Mouse (Mus musculus) kidney, embryonic 15.5 days (tissue): ENCODE measurements around the gene Apol7a. TPM values are rescaled to one million over a fixed set of nuclear protein-coding genes. Genes with fewer than 3 reads are reported as not detected.
"Not testable (repeated sequence)": the region's sequence is repeated elsewhere in the genome, so short reads cannot be mapped to it uniquely, and the experiment has no call there.

Experiments
- ATAC-seq: fragments of 200-750 bp; cut with Nextera tagmentation; replicated peaks from 2 replicates; pipeline ENCODE4 v1.8.0; 2017; ENCODE audit warnings: moderate TSS enrichment; ENCODE audit not compliant: low FRiP score
- H3K27ac ChIP-seq: fragments of 300-500 bp; sonication (generic); 2 replicates; pipeline ENCODE4 v1.5.1; 2015; ENCODE audit warnings: mild to moderate bottlenecking, inconsistent platforms
- H3K27me3 ChIP-seq: fragments of 300-500 bp; sonication (generic); 2 replicates; pipeline ENCODE4 v1.6.1; 2015; ENCODE audit warnings: inconsistent platforms
- H3K36me3 ChIP-seq: fragments of 300-500 bp; sonication (generic); 2 replicates; pipeline ENCODE4 v1.6.1; 2015; ENCODE audit warnings: inconsistent platforms
- H3K4me1 ChIP-seq: fragments of 300-500 bp; sonication (generic); 2 replicates; pipeline ENCODE4 v1.6.1; 2015; ENCODE audit warnings: inconsistent platforms
- H3K4me2 ChIP-seq: fragments of 300-500 bp; sonication (generic); 2 replicates; pipeline ENCODE4 v1.6.1; 2015; ENCODE audit warnings: moderate library complexity, mild to moderate bottlenecking, inconsistent platforms
- H3K4me3 ChIP-seq: fragments of 300-500 bp; sonication (generic); replicated peaks from 2 replicates; pipeline ENCODE4 v1.5.1; 2015; ENCODE audit warnings: mild to moderate bottlenecking, inconsistent platforms
- H3K9ac ChIP-seq: fragments of 300-500 bp; sonication (generic); 2 replicates; pipeline ENCODE4 v1.6.1; 2015; ENCODE audit warnings: mild to moderate bottlenecking, inconsistent platforms
- H3K9me3 ChIP-seq: fragments of 300-500 bp; sonication (generic); replicated peaks from 2 replicates; pipeline ENCODE4 v1.6.1; 2016; ENCODE audit warnings: inconsistent platforms
- WGBS: fragments of 180-500 bp; shearing (Covaris S2); methylation state at CpG from one replicate; pipeline ENCODE4 v1.1.7; 2015; ENCODE audit warnings: mixed read lengths; 5-methylcytosine and 5-hydroxymethylcytosine counted together
- polyA plus RNA-seq: library from polyadenylated mRNA; unstranded; fragments of >200 nt; fragmentation: Nextera tagmentation; extraction: Ambion mirVana; gene quantifications from 2 replicates; pipeline ENCODE4 v1.2.1, GENCODE M21; 2015

The Apol7a gene
- polyA plus RNA-seq: 0.06 TPM in 1 of 2 replicates, not detected in the other

DNA sequence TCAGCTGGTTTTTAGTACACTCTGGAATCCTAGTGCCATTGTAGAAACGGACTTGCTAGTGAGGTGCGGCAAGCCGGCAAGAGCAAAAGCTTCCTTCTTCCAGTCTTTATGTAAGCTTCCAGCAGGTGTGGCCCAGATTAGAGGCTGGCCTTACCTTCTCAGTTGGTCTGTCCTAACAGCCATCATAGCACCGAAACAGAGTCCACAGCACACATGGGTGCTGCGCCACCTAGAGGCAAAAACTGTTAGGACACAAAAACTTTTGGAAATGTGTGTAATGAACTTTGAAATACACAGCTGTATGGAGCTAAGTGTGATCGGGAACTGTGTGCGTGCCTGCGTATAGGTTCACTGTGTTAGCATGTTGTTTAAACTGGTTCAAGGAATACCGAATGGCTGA is at the start of gene Apol7a:
Gene Apol7a, minus strand, starts transcription at position 84 of the 400 bp plus-strand sequence.
- not testable (repeated sequence) for H3K4me2 ChIP-seq, H3K27ac ChIP-seq, H3K9ac ChIP-seq

DNA sequence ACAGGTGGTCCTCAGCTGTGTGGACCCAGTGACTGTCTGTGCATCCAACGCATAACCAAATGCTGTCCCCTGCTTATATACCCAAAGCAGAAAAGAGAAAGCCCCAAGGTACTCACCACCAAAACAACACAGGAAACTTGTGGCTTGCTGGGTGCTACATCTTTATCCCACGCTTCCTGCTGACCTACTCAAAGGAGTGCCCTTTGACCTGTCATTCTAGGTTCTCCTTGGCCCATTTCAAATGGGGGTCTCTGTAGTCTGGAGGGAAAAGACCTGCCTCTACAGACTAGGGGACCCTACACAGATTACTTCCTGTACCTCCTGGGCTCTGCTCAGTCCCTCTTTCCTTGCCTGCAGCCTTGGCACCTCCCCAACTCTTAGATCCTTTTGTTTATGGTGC is 48.5 kb upstream of the Apol7a start, which contains the start of gene Apol7b:
Gene Apol7b, minus strand, starts transcription at position 101 of the 400 bp plus-strand sequence.
- WGBS: 89% methylated on average over 2 of the region's 2 CpGs
- H3K36me3 ChIP-seq, H3K27me3 ChIP-seq, H3K4me2 ChIP-seq, ATAC-seq, H3K27ac ChIP-seq, H3K4me1 ChIP-seq, H3K9me3 ChIP-seq, H3K9ac ChIP-seq, H3K4me3 ChIP-seq: not testable (repeated sequence)

More for the DNA sequence above, at the start of gene Apol7a:
- 61% methylated on average over 9 of the region's 9 CpGs for WGBS
- H3K36me3 ChIP-seq, H3K9me3 ChIP-seq, H3K4me3 ChIP-seq, ATAC-seq, H3K27me3 ChIP-seq, H3K4me1 ChIP-seq: not testable (repeated sequence)

DNA sequence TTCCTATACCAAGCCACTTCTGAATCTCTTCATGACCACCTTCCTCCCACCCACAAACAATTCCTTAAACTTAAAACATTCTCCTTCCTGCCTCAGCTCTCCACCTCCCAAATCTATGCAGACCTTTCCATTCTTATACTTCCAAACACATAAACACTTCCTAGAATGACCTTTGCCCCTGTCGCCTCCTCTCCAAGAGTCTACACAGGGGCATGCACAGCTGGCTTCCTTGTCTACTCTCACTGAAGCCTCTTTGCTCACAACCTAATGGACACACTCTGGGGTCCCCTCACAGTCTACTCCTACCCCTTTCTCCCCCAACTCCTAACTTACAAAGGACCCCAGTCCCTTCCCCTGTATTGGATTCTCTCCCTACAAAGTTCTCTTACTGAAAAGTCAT is 46.8 kb upstream of the Apol7a start:
- ATAC-seq, H3K27ac ChIP-seq, H3K36me3 ChIP-seq, H3K4me2 ChIP-seq, H3K9me3 ChIP-seq, H3K27me3 ChIP-seq, H3K4me1 ChIP-seq, H3K9ac ChIP-seq, H3K4me3 ChIP-seq: not testable (repeated sequence)
- 76% methylated on average over 1 of the region's 1 CpGs for WGBS

DNA sequence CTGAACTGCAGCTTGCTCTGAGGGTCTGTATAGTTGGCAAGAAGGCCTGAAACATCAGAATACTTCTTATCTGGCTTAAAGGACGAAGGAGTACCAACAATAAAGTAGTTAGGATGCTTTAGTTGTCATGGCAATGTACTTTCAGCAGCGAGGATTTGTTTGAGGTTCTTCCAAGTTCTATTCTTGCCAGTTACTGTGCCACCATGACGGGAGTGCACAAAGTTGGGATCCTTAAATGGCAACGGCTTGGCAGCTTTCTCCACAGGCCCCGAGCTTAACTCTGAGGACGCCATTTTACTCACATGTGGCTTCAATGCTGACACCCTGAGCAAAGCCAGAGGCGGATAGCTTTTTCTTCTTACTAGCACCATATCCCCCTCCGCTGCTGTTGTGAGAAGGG is 45.8 kb upstream of the Apol7a start:
- H3K36me3 ChIP-seq, H3K27me3 ChIP-seq, H3K27ac ChIP-seq, H3K9ac ChIP-seq, ATAC-seq, H3K4me1 ChIP-seq, H3K9me3 ChIP-seq, H3K4me3 ChIP-seq, H3K4me2 ChIP-seq: not testable (repeated sequence)
- WGBS: 84% methylated on average over 8 of the region's 8 CpGs

DNA sequence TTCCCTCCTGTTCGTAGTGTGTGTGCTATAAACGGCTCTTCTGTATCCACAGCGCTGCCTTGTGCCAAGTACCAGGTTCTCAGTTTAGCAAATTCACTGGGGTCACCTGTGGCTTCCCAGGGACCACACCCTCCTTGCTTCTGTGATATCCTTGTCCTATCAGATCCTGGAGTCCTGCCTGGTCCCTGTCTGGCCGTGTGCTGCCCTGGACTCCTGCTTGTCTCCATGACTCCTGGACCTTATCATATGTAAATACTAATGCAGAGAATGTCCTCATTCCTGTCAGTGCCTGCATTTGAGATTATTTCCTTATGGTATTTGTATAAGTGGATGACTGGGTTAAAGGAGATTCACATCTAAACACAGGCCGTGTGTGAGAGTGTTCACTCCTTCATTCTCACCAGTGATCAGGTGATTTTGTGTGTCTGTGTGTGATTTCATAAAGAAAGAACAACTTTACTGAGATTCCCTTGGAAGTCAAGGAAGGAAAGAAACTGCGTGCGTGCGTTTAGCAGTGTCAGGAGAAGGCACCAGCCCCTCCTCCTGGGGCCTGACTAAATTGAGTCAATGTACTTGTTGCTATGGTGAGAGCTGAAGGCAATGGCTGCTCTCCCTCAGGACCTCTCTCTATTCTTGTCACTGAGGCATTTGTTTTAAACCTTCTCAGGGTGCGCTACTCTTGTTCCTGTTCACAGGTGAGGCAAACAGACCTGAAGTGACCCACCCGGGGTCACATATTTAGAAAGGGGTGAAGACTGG is 30.0 kb upstream of the Apol7a start:
- WGBS: 72% methylated on average over 9 of the region's 10 CpGs
- not testable (repeated sequence) for H3K9ac ChIP-seq, H3K4me1 ChIP-seq, H3K36me3 ChIP-seq, H3K27me3 ChIP-seq, H3K27ac ChIP-seq, H3K4me3 ChIP-seq, H3K9me3 ChIP-seq, H3K4me2 ChIP-seq, ATAC-seq

DNA sequence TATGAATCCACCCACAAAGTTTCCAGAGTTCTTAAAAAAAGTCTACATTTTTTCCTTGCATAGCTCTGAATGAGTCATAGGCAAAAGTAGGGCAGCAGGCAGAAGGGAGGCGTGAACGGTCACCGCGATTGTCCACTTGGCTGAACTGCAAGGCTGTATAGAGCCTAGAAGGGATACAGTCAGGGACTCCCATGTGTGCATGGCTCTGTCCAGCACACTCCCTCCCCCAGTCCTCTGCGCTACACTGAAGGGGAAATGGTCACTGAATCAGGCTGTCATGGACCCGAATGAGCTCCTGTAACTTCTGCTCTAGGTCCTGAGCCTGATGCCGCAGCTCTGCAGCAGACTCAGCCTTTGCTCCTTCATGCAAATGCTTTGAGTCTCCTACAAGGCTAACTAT is 24.0 kb upstream of the Apol7a start:
- H3K9ac ChIP-seq, H3K36me3 ChIP-seq, H3K4me3 ChIP-seq, H3K27ac ChIP-seq, H3K27me3 ChIP-seq, H3K9me3 ChIP-seq, H3K4me2 ChIP-seq, H3K4me1 ChIP-seq, ATAC-seq: not testable (repeated sequence)
- 48% methylated on average over 3 of the region's 7 CpGs for WGBS

DNA sequence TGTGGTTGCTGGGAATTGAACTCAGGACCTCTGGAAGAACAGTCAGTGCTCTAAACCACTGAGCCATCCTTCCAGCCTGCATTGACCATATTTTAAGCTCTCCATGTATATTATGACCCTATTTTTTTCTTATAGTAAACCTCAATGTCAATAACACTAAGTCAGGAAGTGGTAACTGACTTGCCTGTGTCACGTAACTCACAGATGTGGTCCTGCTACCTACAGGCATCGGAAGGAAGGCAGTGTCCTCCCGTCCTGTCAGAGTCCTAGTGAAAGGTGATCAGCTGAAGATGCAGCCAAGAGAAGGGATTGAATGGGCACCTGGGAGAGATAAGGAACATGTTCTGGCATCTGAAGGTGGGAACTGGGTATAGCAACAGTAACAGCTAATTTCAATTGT is 20.7 kb upstream of the Apol7a start:
- H3K27me3 ChIP-seq, H3K9ac ChIP-seq, H3K36me3 ChIP-seq, H3K9me3 ChIP-seq, H3K4me1 ChIP-seq, ATAC-seq, H3K27ac ChIP-seq, H3K4me2 ChIP-seq, H3K4me3 ChIP-seq: not testable (repeated sequence)
- WGBS: no CpG with 5 or more reads among the region's 3 CpGs

DNA sequence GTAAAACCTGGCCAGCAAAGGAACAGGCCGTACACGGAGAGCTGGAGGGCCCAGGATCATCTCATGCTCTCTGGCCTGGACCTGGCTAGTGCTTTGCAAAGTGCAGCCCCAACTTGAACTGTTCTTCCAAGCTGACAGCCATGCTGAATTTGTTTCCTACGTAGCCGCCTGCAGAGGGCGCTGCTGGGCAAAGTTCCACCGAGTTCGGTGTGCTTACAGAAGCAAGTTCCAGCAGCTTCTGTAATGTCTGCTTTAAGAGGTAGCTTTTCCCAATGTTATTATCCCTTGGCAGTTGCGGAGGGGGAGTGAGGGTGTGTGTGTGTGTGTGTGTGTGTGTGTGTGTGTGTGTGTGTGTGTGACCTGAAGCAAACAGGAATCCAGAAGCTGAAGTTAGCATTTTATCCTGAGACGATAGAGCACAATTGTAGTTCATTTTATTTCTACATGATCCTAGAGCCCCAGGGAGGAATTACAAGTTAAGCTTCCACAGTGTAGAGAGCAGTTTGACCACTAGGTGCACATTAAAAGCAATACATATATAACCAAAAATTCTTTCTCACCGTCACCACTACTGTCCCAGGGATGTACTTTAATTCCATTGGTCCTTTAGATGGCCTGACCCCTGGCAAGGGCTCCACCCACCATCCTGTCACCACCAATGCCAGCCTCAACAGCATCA is 17.9 kb upstream of the Apol7a start:
- 17% methylated on average over 4 of the region's 10 CpGs for WGBS
- not testable (repeated sequence) for H3K27me3 ChIP-seq, H3K27ac ChIP-seq, H3K4me3 ChIP-seq, H3K9ac ChIP-seq, H3K4me2 ChIP-seq, H3K36me3 ChIP-seq, H3K9me3 ChIP-seq, H3K4me1 ChIP-seq, ATAC-seq

DNA sequence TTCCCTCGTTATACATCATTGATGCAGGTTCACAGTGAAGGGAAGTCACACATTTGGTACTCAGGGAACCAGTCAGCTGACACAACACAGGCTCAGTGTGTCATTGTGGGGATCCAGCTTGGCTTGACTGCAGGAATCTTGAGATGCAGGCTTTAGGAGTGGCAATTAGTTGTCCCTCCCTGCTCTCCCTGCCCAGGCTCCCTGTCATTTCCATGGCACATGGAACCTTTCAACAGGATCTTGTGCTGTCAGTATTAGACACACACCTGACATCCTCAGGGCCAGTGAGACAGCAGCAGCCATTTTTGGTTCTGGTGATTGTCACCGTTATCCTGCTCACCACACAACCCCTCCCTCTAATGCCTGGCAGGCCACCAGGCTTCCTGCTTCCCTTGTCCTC is 16.7 kb upstream of the Apol7a start:
- H3K27ac ChIP-seq, H3K36me3 ChIP-seq, H3K4me1 ChIP-seq, H3K27me3 ChIP-seq, H3K9me3 ChIP-seq, H3K4me2 ChIP-seq, H3K9ac ChIP-seq, H3K4me3 ChIP-seq, ATAC-seq: not testable (repeated sequence)
- WGBS: 72% methylated on average over 2 of the region's 2 CpGs

DNA sequence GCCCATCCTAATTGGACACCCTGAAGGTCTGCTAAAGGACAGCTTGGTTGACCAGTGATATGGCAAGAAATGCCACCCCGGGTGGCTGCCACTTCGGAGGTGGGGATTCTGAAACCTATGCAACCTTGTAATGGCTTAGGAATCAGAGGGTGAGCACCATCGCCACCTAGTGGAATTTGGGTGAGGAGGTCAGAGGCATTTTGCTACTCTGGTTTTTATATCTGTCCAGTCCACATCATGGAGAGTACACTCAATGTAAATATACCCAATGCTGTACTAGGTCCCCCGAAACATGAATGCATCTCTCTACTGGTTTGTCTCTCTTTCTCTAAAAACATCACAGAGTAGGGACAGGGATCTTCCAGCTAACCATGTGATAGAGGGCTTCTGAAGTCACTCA is 13.8 kb upstream of the Apol7a start:
- H3K4me3 ChIP-seq, H3K27me3 ChIP-seq, H3K36me3 ChIP-seq, H3K9ac ChIP-seq, H3K9me3 ChIP-seq, ATAC-seq, H3K4me1 ChIP-seq, H3K27ac ChIP-seq, H3K4me2 ChIP-seq: not testable (repeated sequence)
- 33% methylated on average over 4 of the region's 4 CpGs for WGBS

DNA sequence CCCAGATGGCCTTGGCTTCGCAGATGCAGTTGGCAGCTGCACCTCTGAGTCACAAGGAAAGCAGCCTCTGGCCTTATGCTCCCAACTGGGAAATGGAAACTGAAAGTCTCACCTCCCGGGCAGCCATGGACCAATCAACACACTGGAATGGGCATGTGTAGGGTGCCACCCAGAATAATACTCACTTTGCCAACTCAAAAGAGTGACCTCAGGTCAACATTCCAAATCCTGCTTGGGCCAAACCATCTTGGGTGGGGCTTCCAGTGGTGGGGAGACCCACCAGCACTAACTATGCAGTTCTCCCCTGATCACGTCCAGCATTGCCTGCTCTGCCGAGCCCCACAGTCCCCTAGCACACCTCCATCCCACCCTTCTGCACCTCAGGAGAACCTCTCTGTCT is 12.1 kb upstream of the Apol7a start, which contains the start of gene Apol9a:
Gene Apol9a, minus strand, starts transcription at position 101 of the 400 bp plus-strand sequence.
- not testable (repeated sequence) for ATAC-seq, H3K4me2 ChIP-seq, H3K9me3 ChIP-seq, H3K27me3 ChIP-seq, H3K27ac ChIP-seq, H3K9ac ChIP-seq, H3K4me3 ChIP-seq, H3K4me1 ChIP-seq, H3K36me3 ChIP-seq
- WGBS: 73% methylated on average over 1 of the region's 4 CpGs

DNA sequence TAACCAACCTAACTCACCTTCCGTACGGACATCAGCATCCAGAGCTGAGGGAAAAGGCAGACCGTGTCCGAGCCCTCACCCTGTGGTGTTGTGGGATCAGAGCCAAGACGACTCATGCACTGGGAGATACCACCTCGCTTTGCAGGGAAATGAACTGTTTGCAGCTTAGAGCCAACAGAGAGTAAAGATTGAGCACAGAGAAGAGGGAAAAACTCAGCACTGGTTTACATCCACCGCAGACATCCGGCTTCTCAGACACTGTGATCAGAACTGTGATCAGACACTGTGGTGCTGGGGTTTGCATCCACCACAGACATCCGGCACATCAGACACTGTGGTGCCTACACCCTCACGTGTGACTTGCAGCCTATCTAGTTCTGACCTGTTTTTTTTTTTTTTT is 7.5 kb upstream of the Apol7a start:
- H3K36me3 ChIP-seq, H3K9me3 ChIP-seq, H3K9ac ChIP-seq, H3K27ac ChIP-seq, H3K4me2 ChIP-seq, H3K27me3 ChIP-seq, H3K4me3 ChIP-seq, H3K4me1 ChIP-seq, ATAC-seq: not testable (repeated sequence)
- 75% methylated on average over 10 of the region's 10 CpGs for WGBS
